Mouse (Mus musculus): ENCODE measurements around the gene Hrc.
A peak's percentile ranks its signal among the peaks of the same experiment; 100 is the strongest.

The Hrc gene

GRCm38 (mm10) chr7:45365742-45366651 lies 30.9 kb downstream of the Hrc start:
- no peak for DNase-seq (ENCODE audit: low spot score)

GRCm38 (mm10) chr7:45366652-45367019 lies 31.5 kb downstream of the Hrc start, which contains the start of gene Ppfia3:
TSS of gene Ppfia3 (minus strand) at chr7:45367019.
- no peak for DNase-seq (ENCODE audit: low spot score)

- DNase-seq (ENCODE audit: low spot score) = peak; percentile 95
Measured at GRCm38 (mm10) chr7:45367020-45367880, 32.2 kb downstream of the Hrc start.

GRCm38 (mm10) chr7:45368178-45368577 lies 33.1 kb downstream of the Hrc start:
- DNase-seq (ENCODE audit: low spot score) = no peak

- DNase-seq (ENCODE audit: low spot score) = no peak
Measured at GRCm38 (mm10) chr7:45369022-45369745, 34.1 kb downstream of the Hrc start.

- no peak for DNase-seq (ENCODE audit: low spot score)
Measured at GRCm38 (mm10) chr7:45369836-45370474, 34.9 kb downstream of the Hrc start.

GRCm38 (mm10) chr7:45370475-45371311 lies 35.6 kb downstream of the Hrc start, which contains the start of gene Lin7b:
TSS of gene Lin7b (minus strand) at chr7:45370583.
- DNase-seq (ENCODE audit: low spot score) = peak; percentile 87

- DNase-seq (ENCODE audit: low spot score) = no peak
Measured at GRCm38 (mm10) chr7:45372371-45372770, 37.3 kb downstream of the Hrc start.

GRCm38 (mm10) chr7:45374620-45375019 lies 39.5 kb downstream of the Hrc start:
- DNase-seq (ENCODE audit: low spot score) = no peak

GRCm38 (mm10) chr7:45376057-45376456 lies 41.0 kb downstream of the Hrc start:
- no peak for DNase-seq (ENCODE audit: low spot score)

GRCm38 (mm10) chr7:45386077-45386476 lies 51.0 kb downstream of the Hrc start:
- no peak for DNase-seq (ENCODE audit: low spot score)
